Mouse (Mus musculus): ENCODE measurements at regions not wholly inside any gene's neighbourhood (a gene's known extent, or its start where the extent isn't known, plus 50 kb on each side); places are given as distances from the start of the nearest gene placed in this dataset.

DNA sequence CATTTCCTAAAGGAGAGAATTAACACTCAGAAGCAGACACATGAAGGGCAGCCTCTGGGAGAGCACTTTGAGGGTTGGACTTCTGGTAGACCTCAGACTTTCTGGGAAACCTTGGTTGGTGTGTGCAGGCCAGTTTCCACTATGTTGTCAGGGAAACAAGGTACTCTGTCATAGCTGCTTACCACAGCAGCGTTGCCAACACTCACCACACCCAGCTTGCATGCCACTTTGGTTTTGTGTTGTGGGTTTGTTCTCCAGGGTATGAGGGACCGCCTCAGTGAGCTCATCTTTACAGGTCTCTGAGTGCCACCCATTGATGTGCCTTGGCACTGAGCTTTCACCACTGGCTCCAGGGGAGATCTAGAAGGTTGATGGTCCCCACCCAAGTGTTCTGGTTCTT is 62.8 kb upstream of the Ywhaq start:
- ATAC-seq (ENCODE audit: insufficient number of reproducible peaks, low FRiP score), result no peak
- WGBS, result 60% methylated on average over 2 of the region's 2 CpGs
- no peak overlapping the region for H3K27ac ChIP-seq (ENCODE audit: poor library complexity, severe bottlenecking)
- H3K4me1 ChIP-seq (replicated peaks), result no peaks in the 10 kb centered on the region
- no peak overlapping the region for H3K4me3 ChIP-seq
- H3K36me3 ChIP-seq, result no peaks in the 10 kb centered on the region
- H3K9me3 ChIP-seq (replicated peaks), result 0 out of 2 replicates have a peak, but pooled peaks cover 8% of the 10 kb centered on the region
- no peak overlapping the region for H3K9ac ChIP-seq
- H3K4me2 ChIP-seq, result no peak overlapping the region
- no peaks in the 10 kb centered on the region for H3K27me3 ChIP-seq (replicated peaks)

DNA sequence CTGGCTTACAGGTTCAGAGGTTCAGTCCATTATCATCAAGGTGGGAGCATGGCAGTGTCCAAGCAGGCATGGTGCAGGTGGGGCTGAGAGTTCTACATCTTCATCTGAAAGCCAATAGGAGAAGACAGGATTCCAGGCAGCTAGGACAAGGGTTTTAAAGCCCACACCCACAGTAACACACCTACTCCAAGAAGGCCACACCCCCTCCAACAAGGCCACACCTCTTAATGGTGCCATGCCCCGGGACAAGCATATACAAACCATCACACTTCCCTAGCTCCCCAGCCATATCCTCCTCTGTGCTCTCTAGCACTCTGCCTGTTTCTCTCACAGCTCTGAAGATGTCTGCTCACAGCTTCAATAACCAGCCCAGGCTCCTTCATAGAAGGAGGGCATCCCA is 61.8 kb upstream of the Ywhaq start:
- Histone ChIP-seq H3K9me3 (replicated peaks) (0 out of 2 replicates have a peak, but pooled peaks cover 3% of the 10 kb centered on the region), H3K4me1 (replicated peaks) (0 out of 2 replicates have a peak, but pooled peaks cover 5% of the 10 kb centered on the region), H3K36me3 (no peaks in the 10 kb centered on the region), H3K4me3 (no peak overlapping the region), H3K27ac (ENCODE audit: poor library complexity, severe bottlenecking) (no peak overlapping the region), H3K4me2 (no peak overlapping the region), H3K9ac (no peak overlapping the region), H3K27me3 (replicated peaks) (no peaks in the 10 kb centered on the region)
- ATAC-seq (ENCODE audit: insufficient number of reproducible peaks, low FRiP score), result no peak
- 72% methylated on average over 1 of the region's 1 CpGs for WGBS

DNA sequence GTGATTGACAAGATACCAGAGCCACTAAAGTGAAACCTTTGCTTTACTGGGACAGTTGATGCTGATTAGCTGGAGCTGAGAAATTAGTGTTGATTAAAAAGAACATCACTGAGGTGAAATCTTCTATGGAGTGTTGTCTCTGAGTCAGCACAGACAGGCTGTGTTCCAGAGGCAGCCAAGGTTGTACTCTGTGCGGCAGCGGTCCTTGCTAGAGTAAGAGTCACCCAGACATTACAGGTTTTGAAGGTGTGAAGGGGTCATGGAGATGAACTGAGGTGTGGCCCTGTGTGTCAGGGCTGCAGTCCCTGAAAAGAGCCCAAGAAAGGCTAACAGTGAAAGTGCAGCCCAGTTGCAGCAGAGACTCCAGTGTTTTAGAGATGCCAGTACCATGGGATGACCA is 59.1 kb upstream of the Ywhaq start:
- no peak for ATAC-seq (ENCODE audit: insufficient number of reproducible peaks, low FRiP score)
- H3K27me3 ChIP-seq (replicated peaks), result no peaks in the 10 kb centered on the region
- WGBS, result 68% methylated on average over 2 of the region's 2 CpGs
- no peaks in the 10 kb centered on the region for H3K36me3 ChIP-seq
- H3K4me2 ChIP-seq, result no peak overlapping the region
- H3K4me3 ChIP-seq, result no peak overlapping the region
- H3K27ac ChIP-seq (ENCODE audit: poor library complexity, severe bottlenecking), result no peak overlapping the region
- 0 out of 2 replicates have a peak, but pooled peaks cover 5% of the 10 kb centered on the region for H3K4me1 ChIP-seq (replicated peaks)
- no peak overlapping the region for H3K9ac ChIP-seq
- H3K9me3 ChIP-seq (replicated peaks), result no peaks in the 10 kb centered on the region

DNA sequence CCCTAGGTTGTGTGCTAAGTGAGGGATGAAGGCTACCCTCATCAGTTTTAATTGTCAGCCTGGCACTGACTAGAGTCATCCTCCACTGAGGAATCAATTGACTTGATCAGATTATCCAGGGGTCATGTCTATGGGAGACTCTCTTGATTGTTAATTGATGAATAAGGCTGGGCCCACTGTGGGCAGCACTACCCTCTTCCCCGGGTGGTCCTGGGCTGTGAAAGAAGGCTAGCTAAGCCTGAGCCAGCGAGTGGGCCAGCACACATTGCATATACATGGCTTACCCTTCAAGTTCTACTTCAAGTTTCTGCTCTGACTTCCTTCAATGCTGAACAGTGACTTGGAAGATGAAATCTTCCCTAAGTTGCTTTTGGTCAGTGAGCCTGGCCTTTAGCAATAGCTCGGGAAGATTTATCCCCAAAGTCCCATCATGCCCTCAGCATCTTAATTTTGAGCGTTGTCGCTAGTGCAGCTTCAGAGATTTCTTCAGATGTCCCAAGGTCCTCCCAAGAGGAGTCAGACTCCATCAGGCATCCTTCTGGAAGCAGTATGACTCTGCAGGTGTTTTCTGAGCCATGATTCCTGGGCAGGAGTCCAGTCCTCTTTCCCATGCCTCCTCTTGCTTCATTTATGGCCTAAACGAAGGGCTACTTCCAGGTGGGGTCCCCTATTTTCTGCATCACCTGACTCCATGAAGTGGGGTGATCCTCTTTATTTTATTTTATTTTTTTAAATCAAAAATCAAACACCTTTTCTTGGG is 55.7 kb upstream of the Ywhaq start:
- H3K27me3 ChIP-seq (replicated peaks), result no peaks in the 10 kb centered on the region
- no peak for ATAC-seq (ENCODE audit: insufficient number of reproducible peaks, low FRiP score)
- no peaks in the 10 kb centered on the region for H3K36me3 ChIP-seq
- WGBS, result 81% methylated on average over 6 of the region's 6 CpGs
- H3K4me1 ChIP-seq (replicated peaks), result 0 out of 2 replicates have a peak, but pooled peaks cover 5% of the 10 kb centered on the region
- no peaks in the 10 kb centered on the region for H3K9me3 ChIP-seq (replicated peaks)
- no peak overlapping the region for H3K4me3 ChIP-seq
- no peak overlapping the region for H3K27ac ChIP-seq (ENCODE audit: poor library complexity, severe bottlenecking)
- H3K4me2 ChIP-seq, result no peak overlapping the region
- H3K9ac ChIP-seq, result no peak overlapping the region

DNA sequence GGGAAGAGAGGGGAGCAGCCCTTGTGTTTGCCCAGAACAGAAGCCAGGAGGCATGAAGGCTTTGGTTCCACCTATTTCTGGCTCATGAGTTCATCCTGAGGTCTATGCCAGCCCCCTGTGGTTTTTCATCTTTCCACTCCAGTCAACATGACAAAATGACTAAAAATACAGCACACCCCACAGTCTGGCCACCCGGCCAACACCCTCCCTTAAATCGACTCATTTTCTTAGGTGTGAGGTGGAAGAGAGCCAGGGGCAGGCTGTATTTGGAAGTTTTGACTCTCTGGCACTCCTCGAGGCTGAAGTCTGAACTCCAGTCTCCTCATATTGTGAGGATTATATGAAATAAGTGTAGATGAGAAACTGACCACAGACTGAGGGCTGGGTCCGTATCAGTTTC is 55.0 kb upstream of the Ywhaq start:
- Histone ChIP-seq H3K36me3 (no peaks in the 10 kb centered on the region), H3K4me2 (no peak overlapping the region), H3K4me3 (no peak overlapping the region), H3K9ac (no peak overlapping the region), H3K27ac (ENCODE audit: poor library complexity, severe bottlenecking) (0 out of 2 replicates have a peak overlapping the region, but pooled peaks have one; percentile 38), H3K27me3 (replicated peaks) (no peaks in the 10 kb centered on the region), H3K4me1 (replicated peaks) (0 out of 2 replicates have a peak, but pooled peaks cover 5% of the 10 kb centered on the region), H3K9me3 (replicated peaks) (no peaks in the 10 kb centered on the region)
- 29% methylated on average over 4 of the region's 4 CpGs for WGBS
- ATAC-seq (ENCODE audit: insufficient number of reproducible peaks, low FRiP score), result peak; percentile 61

DNA sequence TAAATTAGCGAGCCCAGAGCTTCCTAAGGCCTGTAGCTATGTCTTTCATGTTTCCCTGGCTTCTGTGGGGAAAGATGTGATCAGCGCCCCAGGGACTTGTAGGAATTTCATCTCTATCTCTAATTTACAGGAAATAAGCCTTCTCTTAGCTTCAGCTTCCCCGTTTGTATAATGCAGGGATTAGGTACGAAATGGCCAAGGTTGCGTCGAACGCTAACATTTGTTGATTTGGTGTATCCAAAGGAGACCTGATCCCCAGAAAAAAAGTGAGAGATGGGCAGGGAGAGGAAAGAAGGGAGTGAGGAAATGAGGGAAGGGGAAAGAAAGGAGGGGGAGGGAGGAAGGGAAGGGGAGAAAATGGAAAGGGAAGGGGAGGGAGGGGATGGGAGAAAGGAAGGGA is 54.5 kb upstream of the Ywhaq start:
- H3K4me1 ChIP-seq (replicated peaks), result 0 out of 2 replicates have a peak, but pooled peaks cover 5% of the 10 kb centered on the region
- 0 out of 2 replicates have a peak overlapping the region, but pooled peaks have one; percentile 38 for H3K27ac ChIP-seq (ENCODE audit: poor library complexity, severe bottlenecking)
- ATAC-seq (ENCODE audit: insufficient number of reproducible peaks, low FRiP score), result no peak
- no peaks in the 10 kb centered on the region for H3K36me3 ChIP-seq
- H3K27me3 ChIP-seq (replicated peaks), result no peaks in the 10 kb centered on the region
- no peak overlapping the region for H3K9ac ChIP-seq
- WGBS, result 88% methylated on average over 7 of the region's 7 CpGs
- H3K9me3 ChIP-seq (replicated peaks), result no peaks in the 10 kb centered on the region
- H3K4me3 ChIP-seq, result no peak overlapping the region
- no peak overlapping the region for H3K4me2 ChIP-seq

DNA sequence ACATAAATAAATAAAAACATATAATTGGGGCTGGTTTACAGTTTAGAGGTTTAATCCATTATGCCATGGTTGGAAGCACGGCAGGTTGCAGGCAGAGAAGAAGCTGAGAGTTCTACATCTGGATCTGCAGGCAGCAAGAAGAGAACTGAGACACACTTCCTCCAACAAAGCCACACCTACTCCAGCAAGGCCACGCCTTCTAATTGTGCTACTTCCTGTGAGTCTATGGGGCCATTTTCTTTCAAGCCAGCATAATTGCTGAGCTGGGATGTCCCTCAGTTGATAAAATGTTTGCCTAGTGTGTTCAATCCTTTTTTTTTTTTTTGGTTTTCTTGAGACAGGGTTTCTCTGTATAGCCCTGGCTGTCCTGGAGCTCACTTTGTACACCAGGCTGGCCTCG is 52.8 kb upstream of the Ywhaq start:
- H3K9ac ChIP-seq, result no peak overlapping the region
- H3K27me3 ChIP-seq (replicated peaks), result no peaks in the 10 kb centered on the region
- no peak overlapping the region for H3K4me2 ChIP-seq
- H3K36me3 ChIP-seq, result no peaks in the 10 kb centered on the region
- H3K9me3 ChIP-seq (replicated peaks), result no peaks in the 10 kb centered on the region
- ATAC-seq (ENCODE audit: insufficient number of reproducible peaks, low FRiP score), result no peak
- no peak overlapping the region for H3K27ac ChIP-seq (ENCODE audit: poor library complexity, severe bottlenecking)
- WGBS, result 84% methylated on average over 3 of the region's 3 CpGs
- H3K4me3 ChIP-seq, result no peak overlapping the region
- 0 out of 2 replicates have a peak, but pooled peaks cover 5% of the 10 kb centered on the region for H3K4me1 ChIP-seq (replicated peaks)
